Mouse (Mus musculus) fat pad, adult 2 months (tissue): ENCODE results near the gene Spink4.

ENCODE experiments used
- DNase-seq: peaks from one replicate; pipeline ENCODE4 v3.0.0-alpha.2; 2011; ENCODE audit warnings: low read depth, low spot score; ENCODE audit errors: extremely low read depth

Gene Spink4

DNA sequence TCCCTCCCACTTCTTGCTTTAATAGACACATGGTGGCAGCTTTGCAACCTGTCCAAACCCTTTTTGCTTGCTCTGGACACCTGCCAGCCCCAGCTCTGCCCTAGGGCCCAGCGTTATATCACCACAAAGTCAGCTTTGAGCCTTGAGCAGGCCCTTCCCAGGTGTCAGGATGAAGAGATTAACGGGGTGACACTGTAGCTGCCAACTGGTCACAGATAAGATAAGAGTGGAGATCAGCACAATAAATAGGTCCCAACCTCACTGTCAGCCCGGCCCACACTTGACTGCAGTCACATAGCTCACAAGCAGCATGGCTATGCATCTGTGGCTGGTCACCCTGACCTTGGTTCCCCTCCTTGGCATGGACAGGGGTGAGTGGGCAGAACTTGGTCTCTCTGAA is at the start of gene Spink4:
TSS of gene Spink4 (plus strand) at position 268 of the 400 bp plus-strand sequence.
- DNase-seq, result no peak

DNA sequence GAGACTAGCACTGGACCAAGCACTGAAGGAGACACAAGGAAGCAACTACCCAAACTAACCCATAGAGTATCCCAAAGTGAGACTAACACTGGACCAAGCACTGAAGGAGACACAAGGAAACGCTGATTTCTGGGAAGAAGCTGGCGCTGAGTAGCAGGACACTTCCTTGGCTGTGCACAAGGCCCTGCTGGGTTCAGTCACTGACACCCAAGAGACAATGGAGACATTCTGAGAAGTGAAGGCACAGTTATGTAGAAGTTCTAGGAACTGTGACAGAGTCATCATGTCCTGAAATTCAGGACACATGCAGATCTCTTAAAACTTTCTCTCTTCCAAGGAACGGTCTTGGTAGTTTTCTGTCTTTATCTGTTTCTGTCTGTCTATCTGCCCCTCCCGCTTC is 49.6 kb upstream of the Spink4 start:
- DNase-seq, result no peak

DNA sequence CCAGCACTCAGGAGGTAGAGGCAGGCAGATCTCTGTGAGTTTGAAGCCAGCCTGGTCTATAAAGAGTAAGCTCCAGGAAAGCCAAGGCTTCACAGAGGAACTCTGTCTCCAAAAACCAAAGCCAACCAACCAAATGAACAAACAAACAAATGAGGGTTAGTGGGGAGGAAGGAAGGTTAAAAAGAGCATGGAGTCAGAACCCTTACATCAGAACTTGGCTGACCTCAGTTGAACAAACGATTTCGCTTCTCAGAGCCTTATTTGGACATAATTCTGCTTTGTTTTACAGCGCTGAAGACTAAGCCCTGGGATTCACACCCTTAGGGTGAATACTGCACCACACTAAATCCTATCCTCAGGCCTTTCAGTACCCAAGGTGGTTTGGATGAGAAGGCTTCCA is 47.7 kb upstream of the Spink4 start:
- no peak for DNase-seq

DNA sequence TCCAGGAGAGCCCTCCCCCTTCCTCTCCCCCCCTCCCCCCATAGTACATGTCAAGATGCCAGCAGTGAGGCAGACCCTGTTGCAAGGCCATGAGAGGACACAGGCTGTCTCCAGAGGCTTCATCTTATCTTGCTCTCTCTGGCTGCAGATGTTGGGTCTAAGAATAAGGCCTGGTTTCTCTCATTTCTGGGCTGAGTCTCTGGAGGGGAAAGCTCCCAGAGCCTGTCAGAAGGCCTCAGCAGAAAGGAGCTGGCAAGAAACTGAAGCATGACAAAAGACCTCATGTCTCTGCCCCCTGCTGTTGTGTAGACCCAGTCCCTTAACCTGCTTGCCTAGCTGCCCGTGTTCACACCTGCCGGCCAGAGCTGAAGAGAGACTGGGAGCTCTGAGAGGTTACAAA is 46.5 kb upstream of the Spink4 start:
- DNase-seq, result no peak

DNA sequence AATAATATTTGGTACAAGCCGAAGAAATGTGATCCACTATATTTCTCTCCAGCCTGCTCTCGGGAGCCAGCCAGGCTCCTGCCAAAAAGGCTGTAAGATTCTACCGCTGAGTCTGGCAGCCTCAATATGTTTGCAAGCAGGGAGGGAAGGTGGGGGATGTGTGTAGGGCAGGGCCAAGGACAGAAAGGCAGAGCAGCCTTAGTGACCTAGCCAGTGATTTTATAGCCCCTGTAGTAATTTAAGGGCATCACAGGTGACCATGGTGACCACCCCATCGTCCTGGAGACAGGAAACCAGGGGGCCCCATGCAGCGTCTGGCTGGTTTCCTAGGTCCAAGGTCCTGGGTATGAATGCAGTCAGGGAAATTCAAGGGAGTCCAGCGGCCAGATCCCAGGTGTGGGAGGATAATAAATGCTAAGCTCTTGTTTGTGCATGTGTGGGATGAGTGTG is 45.7 kb upstream of the Spink4 start:
- DNase-seq, result no peak

DNA sequence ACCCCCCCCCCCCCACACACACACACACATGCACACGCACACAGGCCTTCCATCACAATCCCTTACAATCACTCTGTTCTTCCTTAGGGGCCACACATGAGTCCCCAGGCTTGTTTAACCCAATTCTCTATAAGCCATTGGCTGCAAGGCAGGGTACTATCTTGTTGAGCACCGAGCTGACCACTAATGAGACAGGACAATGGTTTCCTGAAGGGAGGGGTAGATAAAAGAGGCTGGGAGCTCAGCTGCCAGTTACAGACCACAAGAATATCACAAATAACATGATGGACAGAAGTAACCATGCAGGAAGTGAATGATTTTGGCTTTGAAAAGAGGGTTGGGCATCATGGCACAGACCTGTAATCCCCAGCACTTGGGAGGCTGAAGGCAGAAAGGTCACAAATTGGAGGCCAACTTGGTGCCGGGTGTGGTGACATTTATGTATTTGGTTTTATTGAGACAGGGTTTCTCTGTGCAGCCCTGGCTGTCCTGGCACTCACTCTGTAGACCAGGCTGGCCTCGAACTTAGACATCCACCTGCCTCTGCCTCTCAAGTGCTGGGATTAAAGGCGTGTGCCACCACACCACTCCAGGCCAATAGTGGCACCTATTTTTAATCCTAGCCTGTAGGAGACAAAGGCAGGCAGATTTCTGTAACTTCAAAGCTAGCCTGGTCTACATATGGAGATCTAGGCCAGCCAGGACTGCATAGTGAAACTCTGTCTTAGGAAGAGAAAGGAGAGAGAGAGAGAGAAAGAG is 44.9 kb upstream of the Spink4 start:
- DNase-seq, result no peak

DNA sequence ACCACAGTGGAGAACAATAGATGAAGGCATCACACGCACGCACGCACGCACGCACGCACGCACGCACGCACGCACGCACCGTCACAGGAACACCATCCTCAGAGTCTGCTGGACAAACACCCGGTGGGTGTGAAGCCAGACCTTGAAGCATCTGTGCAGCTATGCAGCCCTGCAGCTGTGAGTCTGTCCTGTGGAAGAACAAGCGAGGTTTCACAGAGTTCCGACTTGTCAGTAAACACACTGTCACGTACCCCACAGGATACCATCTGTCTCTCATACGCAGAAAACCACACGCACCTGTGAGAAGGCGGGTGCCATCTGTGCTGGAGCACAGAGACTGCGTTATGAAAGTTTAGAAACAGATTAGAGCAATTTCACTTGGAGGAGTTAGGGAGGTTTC is 44.0 kb upstream of the Spink4 start:
- no peak for DNase-seq

DNA sequence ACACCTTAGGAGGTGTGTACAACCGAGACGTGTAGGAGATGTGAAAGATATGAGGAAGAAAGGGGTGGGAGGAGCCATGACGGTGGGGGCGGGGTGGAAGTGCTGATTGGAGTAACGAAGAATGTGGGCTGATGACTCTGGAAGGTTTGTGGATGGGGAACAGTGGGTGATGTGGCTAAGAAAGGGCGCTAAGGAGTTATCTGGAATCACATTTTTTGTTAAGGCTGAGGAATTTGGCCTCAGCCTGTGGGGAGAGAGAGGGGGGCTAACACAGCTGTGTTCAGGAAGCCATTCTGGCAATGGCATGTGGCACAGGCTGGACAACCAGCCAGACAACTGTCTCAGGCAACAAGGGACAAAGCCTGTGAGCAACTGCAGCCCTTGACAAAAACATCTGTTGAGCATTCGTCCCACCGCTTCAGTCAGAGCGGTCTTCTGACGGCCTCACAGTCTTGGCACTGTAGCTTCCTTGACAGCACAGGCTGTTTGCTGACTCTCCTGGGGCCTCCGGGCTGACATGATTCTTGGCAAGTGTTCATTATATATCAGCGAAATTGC is 43.0 kb upstream of the Spink4 start:
- no peak for DNase-seq

DNA sequence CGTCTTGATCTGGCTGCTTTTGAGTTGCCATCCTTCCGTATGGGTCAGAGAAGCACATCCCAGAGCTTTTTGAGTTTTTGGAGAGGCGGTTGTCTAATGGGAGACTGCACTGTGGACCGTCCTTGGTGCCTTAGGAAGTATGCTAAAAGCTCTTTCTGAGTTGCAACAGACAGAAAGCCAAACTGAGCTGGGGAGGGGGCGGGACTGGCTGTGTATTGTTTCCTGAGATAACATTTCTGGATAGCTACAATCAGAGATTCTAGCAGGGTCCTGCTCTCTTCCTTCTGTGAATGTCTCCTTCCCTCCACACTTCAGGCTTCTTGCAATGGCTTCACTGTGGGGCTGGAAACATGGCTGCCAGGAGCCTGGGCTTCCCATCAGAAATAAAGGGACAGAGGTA is 42.3 kb upstream of the Spink4 start:
- DNase-seq, result no peak

DNA sequence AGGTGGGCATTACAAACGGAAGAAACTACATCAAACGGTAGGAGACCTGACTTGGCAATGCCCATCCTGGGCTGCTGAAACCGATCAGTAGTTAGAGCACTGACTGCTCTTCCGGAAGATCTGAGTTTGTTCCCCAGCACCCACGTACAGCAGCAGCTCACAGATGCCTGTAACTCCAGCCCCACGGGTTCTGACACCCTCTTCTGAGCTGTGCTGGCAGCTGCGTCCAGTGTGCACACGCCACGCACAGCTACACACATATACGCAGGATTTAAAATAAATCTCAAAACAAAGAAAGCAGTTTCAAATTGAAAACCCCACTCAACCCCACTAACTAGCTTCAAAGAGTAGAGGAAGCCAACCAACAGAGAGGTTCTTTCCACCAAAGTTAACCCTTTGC is 36.7 kb upstream of the Spink4 start:
- DNase-seq, result no peak

DNA sequence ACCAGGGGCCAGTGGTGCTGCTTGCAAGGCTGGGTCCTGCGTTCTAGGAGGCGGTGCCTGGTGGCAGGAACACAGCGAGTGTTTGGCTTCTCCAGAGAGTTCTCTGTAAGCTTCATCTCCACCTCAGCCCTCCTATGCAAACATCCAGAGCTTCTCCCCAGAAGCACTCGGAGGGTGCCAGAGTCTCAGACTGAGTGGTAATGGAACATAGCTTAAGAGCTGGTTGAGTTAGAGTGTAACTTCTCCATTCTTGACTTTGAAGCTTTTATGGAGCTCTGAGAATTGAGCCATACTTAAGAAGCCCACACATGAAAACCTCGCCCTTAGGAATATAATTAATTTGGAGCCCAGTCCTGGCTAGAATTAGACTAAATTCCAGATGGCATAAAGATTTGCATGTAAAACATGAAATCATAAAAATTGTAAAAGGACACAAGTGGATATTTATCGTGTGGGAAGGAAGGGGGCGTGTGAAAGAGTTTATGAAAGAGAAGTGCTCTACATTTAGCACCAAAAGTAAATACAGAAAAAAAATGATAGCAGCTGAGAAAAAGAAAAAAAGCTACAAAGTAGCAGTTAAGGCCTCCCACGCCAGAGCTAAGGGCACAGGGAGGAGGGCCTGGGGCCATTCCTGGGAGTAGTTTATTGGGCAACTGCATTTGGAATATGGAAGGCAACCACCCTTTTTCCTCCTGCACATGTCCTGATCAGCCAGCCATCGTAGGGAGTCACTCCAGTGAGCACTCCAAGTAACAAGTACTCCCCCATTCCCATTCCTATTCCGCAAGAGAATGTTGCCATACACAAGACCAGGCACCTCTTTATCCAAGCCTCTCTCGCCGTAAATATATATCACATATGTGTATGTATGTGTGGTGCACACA is 35.3 kb upstream of the Spink4 start:
- no peak for DNase-seq

DNA sequence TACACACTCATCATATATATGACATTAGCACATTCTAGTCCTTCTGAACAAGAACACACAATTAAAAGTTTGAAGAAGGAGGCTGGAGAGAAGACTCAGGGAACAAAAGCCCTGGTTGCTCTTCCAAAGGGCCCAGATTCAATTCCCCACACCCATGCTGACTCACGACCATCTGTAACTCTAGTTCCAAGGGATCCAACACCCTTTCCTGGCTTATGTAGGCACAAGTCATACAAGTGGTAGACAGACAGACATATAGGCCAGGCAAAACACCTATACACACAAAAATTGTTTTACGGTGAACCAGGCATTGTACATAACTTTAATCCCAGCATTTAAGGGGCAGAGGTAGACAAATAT is 34.7 kb upstream of the Spink4 start:
- no peak for DNase-seq

DNA sequence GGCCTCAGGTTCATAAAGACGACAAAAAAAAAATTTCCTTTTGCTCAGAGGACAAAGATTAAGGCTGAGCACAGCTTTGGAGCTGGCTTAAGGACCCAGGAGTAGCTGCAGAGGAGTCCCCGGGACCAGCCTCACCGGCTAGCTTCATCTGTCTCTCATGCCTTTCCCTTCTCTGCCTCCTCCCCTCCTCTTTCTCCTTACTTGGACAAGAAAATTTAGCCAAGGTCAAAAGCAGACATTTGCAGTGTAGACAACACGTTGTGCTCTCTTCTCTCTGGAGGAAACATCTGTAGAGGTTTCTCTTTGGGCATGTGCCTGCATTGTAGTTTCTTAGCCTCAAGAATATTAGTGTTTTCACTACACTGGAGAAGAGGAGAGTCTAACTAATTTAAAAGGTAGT is 34.0 kb upstream of the Spink4 start:
- DNase-seq, result no peak

DNA sequence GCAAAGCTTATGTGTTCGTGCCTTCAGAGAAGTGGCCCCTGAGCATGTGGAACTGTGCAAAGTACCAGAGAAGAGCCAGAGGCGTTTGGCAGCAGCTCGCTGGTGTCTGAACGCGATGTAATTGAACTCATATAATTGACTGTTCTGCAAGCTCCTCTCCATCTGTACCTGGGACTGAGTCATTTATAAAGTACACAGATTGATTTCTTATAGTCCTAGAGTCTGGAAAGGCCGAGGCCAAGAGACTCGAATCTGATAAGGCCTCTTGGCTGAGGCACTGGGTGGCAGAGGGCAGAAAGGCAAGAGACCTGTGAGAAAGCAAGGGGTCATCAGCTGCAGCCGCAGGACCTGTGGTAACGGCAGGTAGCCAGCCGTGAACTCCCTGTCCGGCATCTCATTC is 31.0 kb upstream of the Spink4 start:
- no peak for DNase-seq

DNA sequence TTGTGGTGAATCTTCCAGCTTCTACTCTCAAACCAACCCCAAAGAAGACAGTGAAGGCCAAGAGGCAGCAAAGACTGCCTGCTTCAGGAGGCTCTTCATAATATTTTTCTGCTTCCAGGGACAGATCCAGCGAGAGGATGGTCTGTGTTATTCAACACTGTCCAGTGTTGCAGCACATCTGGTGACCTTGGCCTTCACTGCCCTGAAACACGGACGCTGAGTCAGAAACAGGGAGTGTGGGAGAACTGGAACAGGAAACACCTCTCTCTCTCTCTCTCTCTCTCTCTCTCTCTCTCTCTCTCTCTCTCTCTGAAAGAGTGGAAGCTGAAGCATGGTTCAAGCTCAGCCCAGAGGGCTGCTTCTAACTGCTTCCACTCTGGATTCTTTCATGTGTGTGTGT is 30.6 kb upstream of the Spink4 start:
- DNase-seq, result no peak

DNA sequence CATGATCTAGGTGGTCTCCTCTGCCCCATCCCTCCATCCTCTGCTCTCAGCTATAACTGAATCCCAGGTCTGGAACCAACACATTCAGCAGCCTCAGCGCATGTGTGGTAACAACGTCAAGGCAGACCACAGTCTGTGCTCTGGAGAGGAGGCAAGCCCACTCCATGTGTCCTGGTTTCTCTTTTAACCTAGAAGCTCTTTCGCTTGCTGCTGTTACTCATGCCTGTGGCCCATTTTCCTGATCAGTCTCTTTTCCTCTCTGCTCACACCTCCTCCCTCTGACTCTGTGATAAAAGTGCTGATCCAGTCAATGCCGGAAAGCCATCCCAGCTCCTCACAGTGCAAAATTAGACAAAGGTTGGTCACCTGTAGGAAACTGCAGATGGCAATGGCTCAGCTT is 29.9 kb upstream of the Spink4 start:
- no peak for DNase-seq

DNA sequence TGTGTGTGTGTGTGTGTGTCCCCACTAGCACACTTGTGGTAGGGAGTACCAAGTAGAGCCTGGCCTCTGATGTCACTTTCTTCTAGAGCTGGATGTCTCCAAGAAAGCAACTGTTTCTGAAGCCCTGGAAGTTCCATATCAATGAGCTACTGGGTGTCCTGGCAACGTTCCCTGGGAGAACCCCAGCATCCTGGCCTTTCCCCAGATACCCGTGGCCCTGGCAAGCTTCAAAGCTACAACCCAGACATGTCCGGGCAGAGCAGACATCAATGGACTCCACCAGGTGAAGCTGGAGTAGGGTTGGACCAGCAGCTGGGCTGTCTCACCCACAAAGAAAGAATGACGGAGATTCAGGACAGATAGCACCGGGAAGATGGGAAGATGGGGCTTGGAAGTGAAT is 28.6 kb upstream of the Spink4 start:
- DNase-seq, result no peak

DNA sequence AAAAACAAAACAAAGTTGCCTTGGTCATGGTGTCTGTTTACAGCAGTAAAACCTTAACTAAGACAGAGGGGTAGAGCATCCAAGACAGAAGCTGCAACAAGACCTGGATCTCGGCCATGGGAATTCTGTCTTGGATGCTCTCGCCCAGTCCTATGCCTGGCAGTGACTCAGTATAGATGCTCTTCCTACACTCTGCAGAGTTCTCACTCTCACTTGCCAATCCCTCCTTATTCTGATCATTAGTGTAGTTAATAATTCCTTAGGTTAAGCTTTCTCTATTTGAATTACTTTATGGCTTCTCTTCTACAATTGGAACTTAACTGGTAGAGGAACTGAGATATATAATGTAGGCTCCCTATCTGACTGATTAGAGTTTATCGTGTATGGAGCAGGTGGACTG is 24.7 kb upstream of the Spink4 start:
- no peak for DNase-seq

DNA sequence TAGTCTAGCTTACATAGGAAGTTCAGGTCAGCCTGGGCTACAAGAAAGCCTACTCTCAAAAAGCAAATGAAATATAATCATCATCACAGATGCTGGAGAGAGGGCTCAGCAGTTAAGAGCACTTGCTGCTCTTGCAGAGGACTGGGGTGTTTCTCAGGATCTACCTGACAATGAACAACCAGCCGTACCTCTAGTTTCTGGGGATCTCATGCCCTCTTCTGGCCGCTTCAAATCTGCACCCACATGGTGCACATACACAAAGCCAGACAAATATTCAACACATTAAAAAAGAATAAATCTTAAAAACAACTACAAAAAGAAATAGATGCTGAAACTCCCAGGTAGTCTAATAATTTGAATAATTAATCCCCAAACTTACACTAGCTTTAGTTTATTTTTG is 24.2 kb upstream of the Spink4 start:
- DNase-seq, result no peak

DNA sequence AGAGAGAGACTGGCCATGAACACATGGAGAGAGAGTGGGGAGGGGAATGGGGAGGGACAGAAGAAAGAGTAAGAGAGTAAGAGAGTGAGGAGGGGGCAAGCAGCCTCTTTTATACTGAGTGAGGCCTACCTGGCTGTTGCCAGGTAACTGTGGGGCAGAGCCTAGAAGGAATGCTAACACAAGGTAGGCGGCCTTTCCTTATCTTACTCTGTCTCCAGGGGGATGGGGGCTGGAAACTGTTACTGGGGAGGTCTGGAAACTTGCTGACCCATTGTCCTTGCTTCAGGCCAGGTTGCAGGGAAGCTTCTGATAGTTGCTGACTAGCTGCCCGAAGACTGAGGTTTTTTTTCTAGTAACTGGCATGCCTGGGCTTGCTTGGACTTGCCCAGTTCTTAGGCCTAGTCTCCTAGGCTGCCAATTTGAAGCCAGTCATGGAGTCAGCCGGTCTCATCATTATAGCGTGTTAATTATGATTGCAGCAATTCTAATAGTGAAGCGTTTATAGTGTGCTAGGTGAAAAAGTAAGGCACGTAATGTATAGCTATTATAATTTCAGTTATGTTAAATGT is 21.3 kb upstream of the Spink4 start:
- DNase-seq, result no peak

DNA sequence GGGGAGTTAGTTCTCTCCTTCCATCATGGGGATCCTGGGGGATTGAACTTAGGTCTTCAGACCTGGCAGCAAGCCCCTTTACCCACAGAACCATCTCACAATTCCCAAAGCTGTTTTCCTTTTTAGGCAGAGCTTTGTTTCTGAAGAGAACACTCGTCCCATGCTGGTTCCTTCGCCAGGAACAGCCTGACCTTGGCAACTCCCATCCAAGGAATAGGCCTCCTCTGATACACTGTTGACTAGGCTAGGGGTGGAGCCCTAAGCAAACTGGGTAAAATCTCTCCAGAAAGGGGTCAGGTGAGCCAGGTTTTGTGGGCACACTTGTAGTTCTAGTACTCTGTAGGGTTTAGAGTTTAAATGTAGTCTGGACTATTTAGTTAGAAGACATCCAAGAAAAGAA is 20.6 kb upstream of the Spink4 start:
- DNase-seq, result no peak

DNA sequence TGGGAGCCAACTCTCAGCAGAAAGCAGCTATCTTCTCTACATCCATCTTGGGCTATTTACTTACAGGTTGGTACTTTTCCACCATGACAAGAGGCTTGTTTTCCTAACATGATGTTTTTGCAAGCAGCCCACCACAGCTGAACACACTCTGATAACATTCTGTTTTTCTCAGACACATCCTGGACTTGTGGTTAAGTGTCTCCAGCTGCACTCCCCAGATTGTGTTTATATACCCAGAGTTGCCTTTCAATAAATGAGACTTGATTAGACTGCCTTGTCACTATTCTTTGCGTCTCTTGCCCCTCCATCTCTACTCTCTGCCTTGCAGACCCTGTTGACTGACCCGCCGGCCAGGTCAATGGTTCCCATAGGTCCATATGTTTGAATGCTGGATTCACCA is 19.8 kb upstream of the Spink4 start:
- no peak for DNase-seq
